Mouse (Mus musculus): ENCODE results near the gene Clcn1. TPM values are rescaled to one million over a fixed set of nuclear protein-coding genes. Genes with fewer than 3 reads are reported as not detected.

Clcn1 gene
- polyA plus RNA-seq (2014; fragmentation: Illumina TruSeq; extraction: RNeasy Lipid Tissue Mini Kit (QIAGEN cat#74804); ENCODE audit: low replicate concordance): 0.15 TPM

DNA sequence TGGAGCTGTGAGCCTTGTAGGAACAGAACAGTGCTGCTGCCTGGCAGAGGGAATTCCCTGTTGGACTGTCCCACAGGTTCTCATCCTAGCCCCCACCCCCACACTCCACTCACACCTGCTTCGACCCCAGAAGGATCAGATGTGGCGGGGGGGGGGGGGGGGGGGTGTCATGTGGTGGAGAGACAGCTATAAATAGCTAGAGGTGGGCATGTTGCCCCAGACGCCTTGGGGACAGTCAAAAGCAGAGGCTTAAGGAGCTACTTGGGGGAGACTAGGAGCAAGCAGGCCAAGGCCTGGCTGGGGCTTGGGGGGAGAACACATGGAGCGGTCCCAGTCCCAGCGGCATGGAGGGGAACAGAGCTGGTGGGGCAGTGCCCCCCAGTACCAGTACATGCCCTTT lies at the start of gene Clcn1:
Gene Clcn1, plus strand, starts transcription at position 238 of the 400 bp plus-strand sequence.

DNA sequence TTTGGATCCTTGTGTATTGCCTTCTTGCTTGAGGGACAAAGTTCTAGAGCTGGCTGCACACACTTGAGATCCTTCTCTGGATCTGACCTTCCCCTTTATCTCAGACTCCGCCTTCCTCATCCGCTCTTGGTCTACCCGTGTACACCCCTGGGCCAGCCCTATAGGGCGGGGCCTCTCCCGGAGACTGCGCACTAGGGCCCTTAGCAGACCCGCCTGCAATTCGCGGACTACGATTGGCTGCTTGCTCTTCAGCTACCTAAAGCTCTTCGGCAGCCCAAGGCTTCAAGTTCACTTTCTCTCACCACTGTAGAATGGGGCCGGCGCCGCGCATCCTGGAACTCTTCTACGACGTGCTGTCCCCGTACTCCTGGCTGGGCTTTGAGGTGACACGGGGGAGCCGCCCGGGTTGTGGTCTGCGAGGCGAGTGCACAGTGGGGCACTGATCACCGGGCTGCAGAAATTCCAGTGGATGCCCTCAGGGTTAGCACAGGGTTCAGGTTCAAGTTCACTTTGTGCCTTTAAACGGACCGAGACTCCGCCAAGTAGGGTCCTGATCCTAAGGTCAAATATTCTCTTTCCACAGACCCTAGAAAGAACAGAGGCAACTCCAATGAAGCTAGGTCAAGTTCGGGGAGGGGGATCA lies 40.7 kb upstream of the Clcn1 start, which contains the start of gene Gstk1:
Gene Gstk1, plus strand, starts transcription at position 225 of the 643 bp plus-strand sequence.

DNA sequence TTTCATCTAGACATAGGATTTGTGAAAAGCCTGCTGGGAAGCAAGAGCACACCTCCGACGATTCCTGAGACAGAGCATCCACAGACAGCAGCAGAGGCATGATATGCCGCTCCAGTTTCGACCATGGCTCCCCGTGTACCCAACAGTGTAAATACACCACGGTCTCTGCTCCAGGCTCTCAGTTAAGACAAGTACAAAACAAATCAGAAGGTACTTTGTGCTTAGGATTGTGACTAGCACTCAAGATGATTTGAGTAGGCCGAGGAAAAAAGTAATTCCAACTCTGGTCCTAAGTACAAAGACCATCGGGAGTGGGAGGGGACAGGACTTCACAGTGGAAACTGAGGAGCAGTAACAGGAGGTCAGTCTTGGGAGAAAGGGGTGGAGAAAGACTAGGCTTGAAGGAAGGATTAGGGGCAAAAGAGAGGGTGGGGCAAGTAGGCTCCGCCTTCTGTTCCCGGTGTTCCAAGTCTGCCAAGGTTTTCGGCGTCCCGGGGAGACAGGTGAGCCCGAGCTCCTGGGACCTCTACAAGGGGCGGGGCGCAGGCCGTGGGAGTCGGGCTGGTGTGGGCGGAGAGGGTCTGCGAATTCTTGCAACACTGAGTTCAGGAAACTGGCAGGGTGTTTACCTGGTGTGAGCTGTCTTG lies 24.8 kb upstream of the Clcn1 start, which contains the start of gene Tmem139:
Gene Tmem139, plus strand, starts transcription at position 447 of the 647 bp plus-strand sequence.

DNA sequence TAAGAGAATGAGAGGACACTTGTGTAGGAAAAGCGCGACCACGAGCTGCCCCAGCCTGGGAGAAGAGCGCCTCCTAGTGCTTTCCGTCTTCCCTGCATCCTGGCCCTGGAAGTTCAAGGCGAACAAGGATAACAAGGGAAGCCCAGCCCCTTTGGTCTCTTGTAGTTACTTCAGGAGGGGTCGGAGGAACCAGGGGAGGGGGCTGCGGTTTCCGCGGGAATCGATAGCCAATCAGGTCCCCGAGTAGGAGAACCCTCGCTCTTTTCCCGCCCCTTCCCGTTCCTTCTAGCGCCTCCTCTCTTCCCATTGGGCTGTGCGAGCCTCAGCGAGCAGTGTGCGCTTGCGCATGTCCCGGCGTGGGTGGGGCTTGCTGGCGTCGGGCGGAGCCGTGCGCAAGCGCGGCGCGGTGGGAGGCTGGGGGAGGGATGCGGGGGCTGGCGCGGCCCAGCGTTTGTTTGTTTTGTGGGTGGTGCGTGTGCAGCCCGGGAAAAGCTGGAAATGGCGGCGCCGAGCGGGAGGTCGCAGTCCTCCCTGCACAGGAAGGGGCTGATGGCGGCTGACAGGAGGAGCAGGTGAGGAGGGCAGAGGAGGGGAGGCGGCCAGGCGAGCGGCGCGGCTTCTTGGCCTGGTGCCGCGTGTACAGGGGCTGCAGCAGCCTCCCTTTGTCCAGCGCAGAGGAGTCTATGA lies 21.7 kb upstream of the Clcn1 start, which contains the start of gene Casp2:
Gene Casp2, plus strand, starts transcription at position 360 of the 687 bp plus-strand sequence.

DNA sequence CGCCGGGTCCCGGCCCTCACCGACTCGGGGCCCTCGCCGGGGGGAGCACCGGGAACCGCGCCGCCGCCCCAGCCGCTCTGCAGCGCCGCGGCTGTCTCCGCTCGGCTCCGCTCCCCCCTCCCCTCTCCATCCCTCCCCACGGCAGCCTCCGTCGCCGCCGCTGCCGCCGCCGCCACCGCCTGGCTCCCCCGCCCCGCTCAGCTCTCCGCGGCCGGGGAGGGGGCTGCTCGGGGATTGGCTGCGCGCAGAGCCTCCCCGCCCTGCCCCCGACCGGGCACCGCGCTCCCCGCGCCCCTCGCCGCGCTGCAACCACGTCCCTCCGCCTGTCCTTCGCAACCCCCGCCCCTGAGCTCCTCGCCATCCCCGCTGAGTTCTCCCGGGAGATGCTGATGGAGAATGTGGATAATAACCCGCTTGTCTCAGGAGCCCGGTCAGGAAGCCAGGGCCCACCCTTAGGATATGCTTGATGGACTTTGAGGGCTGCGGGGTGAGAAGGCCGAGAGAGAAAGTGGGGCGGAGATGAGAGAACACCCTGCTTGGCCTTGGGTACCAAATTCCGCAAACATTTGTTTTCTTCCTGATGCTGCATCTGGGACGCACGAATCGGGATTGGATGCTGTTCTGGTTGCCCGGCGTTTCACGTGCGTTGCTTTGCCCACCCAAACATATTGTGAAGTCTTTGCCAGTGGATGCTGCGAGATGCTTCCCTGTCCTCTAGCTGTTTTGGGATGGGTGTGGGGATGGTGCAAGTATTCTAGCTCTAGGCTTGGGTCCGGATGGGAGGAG lies 38.2 kb downstream of the Clcn1 start, which contains the start of gene Fam131b:
Gene Fam131b, minus strand, starts transcription at position 162 of the 786 bp plus-strand sequence.

DNA sequence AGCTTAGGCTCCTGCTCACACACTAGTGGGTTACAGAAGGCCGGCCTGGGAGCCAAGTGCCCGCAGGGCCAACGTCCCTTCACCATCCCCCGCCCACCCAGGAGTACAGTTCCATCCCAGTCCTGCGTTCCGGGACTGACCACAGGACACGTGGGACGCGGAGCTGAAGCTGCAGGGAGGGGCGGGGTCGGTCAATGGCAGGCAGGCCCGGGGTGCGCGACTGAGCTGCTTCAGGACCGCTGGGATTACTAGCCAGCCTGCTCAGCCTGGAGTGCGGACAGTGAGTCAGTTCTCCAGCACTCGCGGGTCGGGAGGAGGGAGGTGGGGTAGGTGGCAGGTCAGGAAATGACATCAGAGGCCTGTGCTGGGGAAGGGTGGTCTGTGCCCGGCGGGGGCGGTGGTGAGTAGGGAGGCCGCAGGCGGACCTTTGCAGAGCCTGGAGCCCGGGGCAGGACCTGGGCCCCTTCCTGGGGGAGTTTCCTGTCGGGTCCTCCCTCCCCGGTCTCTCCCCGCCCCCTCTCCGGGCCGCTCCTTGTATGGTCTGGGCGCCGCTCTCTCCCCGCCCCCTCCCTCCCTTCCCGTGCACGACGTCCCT lies 63.0 kb downstream of the Clcn1 start, which contains the start of gene Zyx:
Gene Zyx, plus strand, starts transcription at position 205 of the 595 bp plus-strand sequence.

Other genes starting within 250 kb of the Clcn1 start
- gene Sva, start 248.3 kb upstream of the Clcn1 start, polyA plus RNA-seq (2014; fragmentation: Illumina TruSeq; extraction: RNeasy Lipid Tissue Mini Kit (QIAGEN cat#74804); ENCODE audit: low replicate concordance): not detected
- gene Tas2r139, start 145.7 kb upstream of the Clcn1 start, polyA plus RNA-seq (2014; fragmentation: Illumina TruSeq; extraction: RNeasy Lipid Tissue Mini Kit (QIAGEN cat#74804); ENCODE audit: low replicate concordance): not detected
- gene Tas2r144, start 71.4 kb upstream of the Clcn1 start, polyA plus RNA-seq (2014; fragmentation: Illumina TruSeq; extraction: RNeasy Lipid Tissue Mini Kit (QIAGEN cat#74804); ENCODE audit: low replicate concordance): not detected
- 48.8 TPM for gene Gstk1, start 40.8 kb upstream of the Clcn1 start, polyA plus RNA-seq (2014; fragmentation: Illumina TruSeq; extraction: RNeasy Lipid Tissue Mini Kit (QIAGEN cat#74804); ENCODE audit: low replicate concordance)
- 54.1 TPM for gene Tmem139, start 24.7 kb upstream of the Clcn1 start, polyA plus RNA-seq (2014; fragmentation: Illumina TruSeq; extraction: RNeasy Lipid Tissue Mini Kit (QIAGEN cat#74804); ENCODE audit: low replicate concordance)
- gene Casp2, start 21.7 kb upstream of the Clcn1 start, polyA plus RNA-seq (2014; fragmentation: Illumina TruSeq; extraction: RNeasy Lipid Tissue Mini Kit (QIAGEN cat#74804); ENCODE audit: low replicate concordance): 67.1 TPM
- gene Fam131b, start 38.0 kb downstream of the Clcn1 start, polyA plus RNA-seq (2014; fragmentation: Illumina TruSeq; extraction: RNeasy Lipid Tissue Mini Kit (QIAGEN cat#74804); ENCODE audit: low replicate concordance): 0.15 TPM
- 0.85 TPM for gene Zyx, start 62.9 kb downstream of the Clcn1 start, polyA plus RNA-seq (2014; fragmentation: Illumina TruSeq; extraction: RNeasy Lipid Tissue Mini Kit (QIAGEN cat#74804); ENCODE audit: low replicate concordance)
- 7.2 TPM for gene Epha1, start 86.6 kb downstream of the Clcn1 start, polyA plus RNA-seq (2014; fragmentation: Illumina TruSeq; extraction: RNeasy Lipid Tissue Mini Kit (QIAGEN cat#74804); ENCODE audit: low replicate concordance)
- gene Tas2r143, start 113.6 kb downstream of the Clcn1 start, polyA plus RNA-seq (2014; fragmentation: Illumina TruSeq; extraction: RNeasy Lipid Tissue Mini Kit (QIAGEN cat#74804); ENCODE audit: low replicate concordance): not detected
- not detected for gene Tas2r135, start 118.7 kb downstream of the Clcn1 start, polyA plus RNA-seq (2014; fragmentation: Illumina TruSeq; extraction: RNeasy Lipid Tissue Mini Kit (QIAGEN cat#74804); ENCODE audit: low replicate concordance)
- gene Tas2r126, start 147.8 kb downstream of the Clcn1 start, polyA plus RNA-seq (2014; fragmentation: Illumina TruSeq; extraction: RNeasy Lipid Tissue Mini Kit (QIAGEN cat#74804); ENCODE audit: low replicate concordance): not detected
- not detected for gene Olfr458, start 178.5 kb downstream of the Clcn1 start, polyA plus RNA-seq (2014; fragmentation: Illumina TruSeq; extraction: RNeasy Lipid Tissue Mini Kit (QIAGEN cat#74804); ENCODE audit: low replicate concordance)
- gene Olfr457, start 189.7 kb downstream of the Clcn1 start, polyA plus RNA-seq (2014; fragmentation: Illumina TruSeq; extraction: RNeasy Lipid Tissue Mini Kit (QIAGEN cat#74804); ENCODE audit: low replicate concordance): not detected
- gene Olfr456, start 200.5 kb downstream of the Clcn1 start, polyA plus RNA-seq (2014; fragmentation: Illumina TruSeq; extraction: RNeasy Lipid Tissue Mini Kit (QIAGEN cat#74804); ENCODE audit: low replicate concordance): not detected